Mouse (Mus musculus) heart, adult 9 months (tissue): ENCODE measurements around the gene Slc8a2.

ENCODE experiments used
- DNase-seq, 2 experiments: peaks; one replicate each; pipeline ENCODE4 v3.0.0; 2022; ENCODE audit warnings: low spot score in 2 of 2

The Slc8a2 gene

DNA sequence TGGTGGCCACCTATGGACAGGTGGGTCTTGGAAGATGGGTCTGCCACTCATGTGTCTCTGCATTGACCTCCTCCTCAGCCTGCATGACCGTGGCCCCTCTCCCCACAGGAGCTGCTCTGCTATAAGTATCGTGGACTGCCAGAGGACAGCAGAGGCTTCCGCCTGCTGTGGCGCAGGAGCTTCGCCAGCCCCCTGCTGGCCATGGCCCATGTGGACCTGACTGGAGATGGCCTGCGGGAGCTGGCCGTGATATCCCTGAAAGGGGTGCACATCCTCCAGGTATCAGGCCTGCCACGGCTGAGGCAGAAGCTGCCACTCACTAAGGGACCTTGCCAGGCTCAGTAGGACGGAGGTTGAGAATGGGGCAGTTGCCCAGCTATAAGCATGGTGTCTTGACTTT, 3.8 kb upstream of the Slc8a2 start:
- DNase-seq: no peak

DNA sequence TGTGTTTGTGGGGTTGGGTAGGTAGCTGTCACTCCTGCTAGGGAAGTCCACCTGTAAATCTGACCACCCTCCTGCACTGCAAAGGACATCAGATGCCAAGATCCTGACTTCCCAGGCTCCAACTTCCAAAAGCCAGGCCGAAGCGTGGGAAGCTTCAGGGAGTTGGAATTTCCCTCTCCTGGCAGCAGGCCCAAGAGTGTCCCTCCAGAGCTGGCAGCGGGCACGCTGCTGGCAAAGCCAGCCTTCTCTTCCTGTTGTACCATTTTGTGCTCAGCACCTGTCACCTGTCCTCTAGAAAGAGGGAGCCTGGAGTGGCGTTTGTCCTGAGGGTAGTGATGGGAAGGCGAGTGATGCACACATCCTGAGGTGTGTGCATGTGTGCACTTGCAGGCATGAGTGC, 1.3 kb upstream of the Slc8a2 start:
- DNase-seq: no peak

DNA sequence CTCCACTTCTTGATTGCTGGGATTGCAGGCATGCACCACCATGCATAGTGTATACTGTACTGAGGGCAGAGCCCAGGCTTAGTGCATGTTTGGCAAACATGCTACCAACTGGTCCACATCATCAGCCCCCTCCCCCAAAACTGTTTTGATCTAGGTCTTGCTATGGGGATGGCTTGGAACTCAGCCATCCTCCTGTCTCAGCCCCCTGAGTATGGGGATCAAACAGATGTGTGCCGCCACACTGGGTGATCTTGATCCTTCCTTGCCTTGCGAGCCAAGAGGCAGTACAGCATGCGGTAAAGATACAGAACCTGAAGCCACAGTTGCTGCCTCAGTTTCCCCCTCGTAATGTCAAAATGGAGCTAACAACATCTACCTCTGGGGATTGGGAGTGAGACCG, 727 bp upstream of the Slc8a2 start:
- DNase-seq: no peak

DNA sequence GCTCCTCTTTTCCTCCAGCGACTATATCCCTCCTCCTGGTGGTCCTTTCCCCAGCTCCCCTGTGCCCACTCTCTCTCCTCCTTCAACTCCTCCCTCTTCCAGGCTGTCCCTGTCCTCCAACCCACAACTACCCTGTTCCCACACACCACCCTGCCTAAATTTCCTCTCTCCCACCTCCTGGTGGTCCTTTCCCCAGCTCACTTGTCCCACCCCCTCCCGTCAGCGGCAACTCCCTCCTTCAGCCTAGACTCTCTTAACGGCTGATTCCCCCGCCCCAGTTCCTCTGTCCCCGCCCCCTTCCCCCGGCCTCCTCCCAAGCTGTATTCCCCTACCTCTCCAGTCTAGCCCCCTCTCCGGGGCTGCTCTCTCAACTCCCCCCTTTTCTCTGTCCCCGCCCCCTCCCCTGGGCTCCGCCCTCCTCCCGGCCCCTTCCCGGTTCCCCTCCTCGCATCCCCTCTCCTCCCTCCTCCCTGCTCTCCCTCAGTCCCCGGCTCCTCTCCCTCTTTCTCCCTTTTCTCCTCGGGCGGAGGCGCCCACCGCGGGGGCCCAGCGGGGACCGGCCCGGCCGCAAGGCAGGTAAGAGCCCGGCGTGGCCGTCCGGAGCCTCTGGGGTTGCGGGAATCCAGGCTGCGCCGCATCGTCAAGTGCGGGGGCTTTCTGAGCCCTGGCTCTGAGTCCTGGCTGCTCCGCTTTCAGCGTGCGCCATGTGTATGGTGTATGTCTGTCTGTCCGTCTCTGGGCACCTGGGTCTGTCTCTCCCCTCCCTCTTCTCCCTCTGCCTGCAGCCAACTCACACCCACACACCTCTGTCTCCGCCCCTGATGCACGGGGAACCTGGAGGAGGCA, 443 bp downstream of the Slc8a2 start:
- no peak for DNase-seq

DNA sequence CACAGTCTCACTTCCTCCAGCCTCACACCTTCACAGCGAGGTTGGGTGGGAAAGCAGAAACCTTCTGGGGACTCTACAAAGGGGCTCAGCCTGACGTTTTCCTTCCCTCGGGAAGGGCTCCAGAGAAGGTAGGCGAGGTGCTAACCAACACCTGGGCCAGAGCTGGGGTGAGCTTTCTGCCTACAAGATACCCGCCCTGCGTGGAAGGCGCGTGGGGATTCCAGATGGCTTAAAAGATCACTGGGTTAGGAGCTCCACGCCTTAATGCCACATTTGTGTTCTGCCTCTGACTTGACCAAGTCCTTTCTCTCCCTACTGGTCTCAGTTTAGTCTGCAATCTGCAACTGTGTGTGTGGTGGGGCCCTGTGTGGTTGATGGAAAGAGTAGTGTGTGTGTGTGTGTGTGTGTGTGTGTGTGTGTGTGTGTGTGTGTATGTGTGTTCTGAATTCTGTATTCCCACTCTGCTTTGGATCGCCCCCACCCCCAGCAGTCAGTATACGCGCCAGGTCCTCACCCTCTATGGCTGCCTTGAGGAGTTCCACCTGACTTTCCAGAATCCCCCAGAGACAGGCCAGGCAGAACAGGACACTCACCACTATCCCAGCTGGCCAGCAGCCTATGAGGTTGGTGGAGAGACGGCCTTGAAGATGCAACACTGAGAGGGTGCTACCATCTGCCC, 1.5 kb downstream of the Slc8a2 start:
- DNase-seq: no peak

DNA sequence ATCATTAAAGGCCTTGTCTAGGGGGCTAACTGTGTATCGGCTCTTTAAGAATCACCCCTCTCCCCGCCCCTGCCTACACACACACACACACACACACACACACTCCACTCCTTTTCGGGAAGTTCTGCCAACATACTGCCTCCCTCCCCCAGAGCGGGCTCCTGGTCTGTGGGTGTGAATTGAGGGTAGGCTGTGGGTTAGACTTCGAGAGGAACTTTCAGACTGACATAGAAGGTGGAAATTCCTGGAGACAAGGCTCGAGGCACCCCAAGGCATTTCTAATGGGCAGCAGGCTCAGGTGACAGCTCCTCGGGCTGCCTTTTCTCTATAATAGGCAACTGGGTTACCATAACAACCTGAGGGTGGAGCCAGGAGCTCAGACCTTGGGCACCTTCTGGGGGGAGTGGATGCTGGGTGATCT, 2.5 kb downstream of the Slc8a2 start:
- no peak for DNase-seq

DNA sequence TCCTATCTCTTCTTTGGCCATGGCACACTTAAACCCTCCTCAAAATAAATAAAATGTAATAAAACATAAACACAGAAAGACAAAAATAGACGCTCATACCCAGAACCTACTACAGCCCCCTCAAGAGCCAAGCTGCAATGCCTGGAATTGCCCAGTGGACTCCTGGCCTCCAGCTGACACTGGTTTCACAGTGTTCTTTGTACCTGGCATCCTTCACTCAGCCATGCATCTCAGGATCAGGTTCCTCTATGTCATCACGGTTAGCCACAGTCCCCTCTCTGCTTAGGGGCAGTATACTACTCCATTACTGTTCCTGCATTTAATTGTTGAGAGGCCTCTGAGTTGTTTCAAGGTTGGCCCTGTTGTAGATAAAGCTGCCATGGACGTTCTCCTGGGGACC, 3.3 kb downstream of the Slc8a2 start:
- DNase-seq: no peak

DNA sequence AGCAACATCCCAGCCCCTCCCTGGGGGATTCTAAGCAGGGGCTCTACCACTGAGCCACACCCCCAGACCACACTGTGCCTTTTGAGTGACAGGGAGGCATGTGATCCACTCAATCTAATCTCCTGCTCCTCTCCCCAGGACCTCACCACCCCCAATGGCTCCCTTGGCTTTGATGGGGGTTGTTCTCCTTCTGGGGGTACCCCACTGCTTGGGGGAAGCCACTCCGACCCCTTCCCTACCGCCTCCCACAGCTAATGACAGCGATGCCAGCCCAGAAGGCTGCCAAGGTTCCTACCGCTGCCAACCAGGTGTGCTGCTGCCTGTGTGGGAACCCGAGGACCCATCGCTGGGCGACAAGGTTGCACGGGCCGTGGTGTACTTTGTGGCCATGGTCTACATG, 4.1 kb downstream of the Slc8a2 start:
- no peak for DNase-seq

DNA sequence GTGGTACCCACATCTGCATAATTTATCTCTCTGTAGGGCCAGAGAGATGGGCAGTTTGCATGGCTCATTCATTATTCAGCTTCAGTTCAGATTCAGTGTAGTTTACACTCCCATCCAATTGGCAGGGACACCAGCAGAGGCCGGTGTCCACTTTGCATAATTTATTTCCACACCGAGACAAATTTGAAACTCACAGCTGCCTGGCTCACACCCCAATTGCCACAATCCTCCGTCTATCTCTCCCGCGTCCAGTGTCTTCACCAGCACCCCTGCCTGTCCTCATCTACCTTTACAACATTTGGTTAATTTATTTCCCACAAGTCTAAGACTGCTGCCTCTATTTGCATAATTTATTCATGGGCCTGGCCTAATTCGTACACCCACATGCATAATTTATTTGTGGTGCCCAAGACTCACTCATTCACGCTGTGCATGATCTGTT, 5.3 kb downstream of the Slc8a2 start:
- DNase-seq: no peak

DNA sequence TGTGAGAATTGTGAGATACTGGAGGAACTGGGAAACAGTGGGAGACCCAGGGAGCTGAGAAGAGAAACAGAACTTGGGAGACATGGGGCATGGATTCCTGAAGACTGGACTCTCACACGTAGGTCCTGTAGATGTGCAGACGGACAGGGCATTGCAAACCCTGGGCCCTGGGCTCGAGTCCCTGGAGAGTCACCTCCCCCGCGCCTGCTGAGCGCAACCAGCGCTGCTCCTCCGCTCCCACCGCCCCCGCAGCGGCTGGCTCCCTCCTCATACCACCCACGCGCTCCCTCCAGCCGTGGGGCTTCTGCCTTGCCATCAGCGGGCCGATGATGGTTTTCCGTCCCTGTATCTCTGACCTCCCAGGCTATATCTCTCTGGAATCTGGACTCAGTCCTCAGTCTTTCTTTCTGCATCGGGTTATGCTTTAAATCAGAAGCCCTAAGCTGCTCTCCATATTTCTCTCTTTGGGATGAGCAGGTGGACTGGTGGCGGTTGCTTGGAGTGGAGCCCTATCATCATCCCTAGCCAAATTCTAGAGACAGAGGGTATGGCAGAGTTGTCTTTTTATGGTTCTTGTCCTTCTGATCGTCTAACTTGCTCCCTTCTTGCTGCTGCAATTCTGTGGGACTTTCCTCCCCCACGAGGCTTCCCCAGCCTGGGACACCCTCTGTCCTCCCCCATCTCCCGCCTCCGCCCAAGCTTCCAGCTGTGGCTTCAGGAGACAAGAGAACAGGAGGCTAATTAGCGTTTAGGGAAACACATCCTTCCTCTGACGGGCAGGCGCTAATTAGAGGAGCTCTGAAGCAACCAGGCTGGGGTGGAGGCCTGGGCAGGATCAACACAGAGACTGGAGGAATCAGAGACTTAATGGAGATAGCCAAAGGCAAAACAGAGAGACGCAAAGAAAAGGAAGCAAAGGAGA, 17.1 kb downstream of the Slc8a2 start:
- no peak for DNase-seq

DNA sequence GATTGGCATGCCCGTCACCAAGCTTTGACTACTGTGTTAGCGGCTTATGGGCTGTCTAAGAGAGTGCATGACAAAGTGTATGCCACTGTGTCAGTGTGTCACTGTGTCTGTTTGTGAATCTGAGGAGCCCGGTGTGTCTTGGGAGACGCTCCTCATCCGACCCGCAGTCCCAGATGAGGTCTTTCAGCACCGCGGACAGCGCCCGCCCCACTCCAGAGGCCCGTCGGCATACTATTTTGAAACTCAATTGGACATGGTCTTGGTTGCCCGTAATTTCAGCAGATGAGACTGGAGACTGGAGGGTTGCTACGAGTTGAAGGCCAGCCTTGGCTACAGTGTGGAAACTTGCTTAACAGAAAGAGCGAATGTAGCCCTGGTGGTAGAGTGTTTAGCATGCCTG, 18.0 kb downstream of the Slc8a2 start:
- no peak for DNase-seq

DNA sequence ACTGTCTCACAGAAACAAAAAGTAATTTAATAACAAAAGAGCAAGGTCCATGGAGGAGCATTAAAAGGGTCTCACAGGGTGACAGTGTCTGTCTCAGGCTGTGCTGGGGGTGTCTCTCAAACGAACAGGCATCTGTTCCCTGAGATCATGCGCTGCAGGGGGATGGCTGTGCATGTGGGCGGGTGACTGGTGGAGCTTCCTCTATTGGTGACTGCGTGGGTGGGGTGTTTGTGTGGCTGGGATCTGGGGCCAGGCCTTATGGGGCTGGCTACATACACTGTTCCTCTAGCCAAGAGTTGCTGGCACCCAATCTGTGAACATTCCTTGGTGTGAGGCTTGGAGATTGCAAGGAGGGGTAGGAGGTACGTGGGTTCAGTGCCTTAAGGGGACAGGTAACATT, 19.6 kb downstream of the Slc8a2 start:
- no peak for DNase-seq

DNA sequence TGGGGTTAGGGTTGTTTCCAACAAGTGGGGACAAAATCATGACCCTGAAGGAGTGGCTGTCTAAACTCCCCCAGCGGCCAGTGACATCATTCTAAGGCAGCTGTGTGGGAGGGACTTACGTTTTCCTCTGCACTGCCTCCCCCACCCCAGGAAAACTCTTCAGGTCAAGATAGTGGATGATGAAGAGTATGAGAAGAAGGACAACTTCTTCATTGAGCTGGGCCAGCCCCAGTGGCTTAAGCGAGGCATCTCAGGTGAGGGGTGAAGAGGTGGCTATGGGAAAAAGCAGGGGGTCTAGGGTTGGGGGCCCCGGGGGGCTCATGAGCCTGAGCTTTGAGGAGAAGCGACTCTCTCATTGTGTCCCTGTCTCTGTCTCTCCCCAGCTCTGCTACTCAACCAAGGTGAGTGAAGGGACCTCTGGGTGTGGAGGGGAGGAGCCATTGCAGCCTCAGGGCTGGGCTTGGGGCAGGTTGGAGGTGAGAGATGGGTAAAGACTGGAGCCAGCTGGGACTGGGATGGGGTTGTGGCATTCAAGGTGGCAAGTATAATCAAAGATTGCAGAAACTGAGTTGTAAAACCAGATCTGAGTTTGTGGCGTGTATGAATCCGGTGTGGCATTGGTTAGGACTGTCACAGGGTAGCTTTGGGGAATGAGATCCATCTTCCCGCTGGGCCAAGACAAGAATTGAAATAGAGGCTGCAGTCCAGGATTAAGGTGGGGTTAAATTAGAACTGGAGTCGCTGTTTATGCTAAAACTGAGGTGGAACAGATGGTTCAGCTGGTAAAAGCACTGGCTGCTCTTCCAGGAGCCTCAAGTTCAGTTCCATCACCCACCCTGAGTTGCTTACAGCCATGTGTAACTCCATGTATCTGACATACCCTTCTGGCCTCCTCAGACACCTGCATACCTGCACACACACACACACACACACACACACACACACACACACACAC, 20.8 kb downstream of the Slc8a2 start:
- no peak for DNase-seq

DNA sequence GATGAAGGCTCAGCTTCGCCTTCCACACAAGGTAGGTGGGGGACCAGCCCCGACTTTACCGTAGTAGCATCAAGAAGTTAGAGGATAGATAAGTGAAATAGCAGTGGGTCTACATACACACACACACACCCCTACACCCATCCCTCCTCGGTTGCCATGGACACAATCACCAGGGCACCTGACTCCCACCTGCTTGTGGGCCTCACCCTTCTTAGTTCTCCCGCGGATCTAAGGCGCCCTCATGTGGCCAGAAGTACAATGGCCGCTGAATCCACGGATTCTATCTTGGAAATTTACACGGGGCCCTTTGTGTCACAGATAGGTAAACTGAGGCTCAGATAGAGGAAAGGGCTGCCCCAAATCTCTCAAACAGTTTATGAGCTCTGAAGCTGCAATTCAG, 23.9 kb downstream of the Slc8a2 start:
- DNase-seq: peak in 1 of 2 experiments; percentile 18

DNA sequence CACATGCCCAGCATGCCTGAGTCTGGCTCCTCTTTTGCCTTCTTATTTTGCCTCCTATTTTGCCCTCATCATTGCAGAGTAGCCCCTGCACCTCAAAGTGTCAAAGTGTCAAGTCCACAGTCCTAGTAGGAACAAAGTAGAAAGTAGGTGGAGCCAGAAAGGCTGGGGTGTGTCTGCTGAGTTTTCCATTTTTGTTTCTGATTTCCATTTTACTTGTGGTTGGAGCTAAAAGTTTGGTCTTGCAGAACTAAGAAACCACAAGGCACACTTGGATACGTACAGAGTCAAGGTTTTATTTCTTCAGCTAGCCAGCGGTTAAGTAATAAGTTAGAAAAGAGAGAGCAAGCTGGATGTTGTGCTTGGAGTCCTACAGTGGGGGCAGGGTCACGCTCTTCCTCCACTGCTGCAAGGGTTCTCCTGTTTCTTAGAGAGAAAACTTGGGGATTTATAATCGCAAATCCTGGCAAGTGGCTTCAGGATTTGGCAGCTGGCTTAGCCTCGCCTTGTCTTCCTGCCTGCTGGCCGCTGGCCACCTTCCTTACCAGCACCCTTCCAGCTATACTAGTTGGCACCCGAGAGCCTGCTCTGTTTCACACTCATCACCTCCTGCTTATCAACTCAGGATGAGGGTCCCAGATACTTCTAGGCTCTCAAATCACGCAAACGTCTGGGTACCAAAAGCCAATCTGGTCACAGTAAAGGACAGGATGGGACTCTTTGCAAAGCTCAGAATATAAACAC, 25.7 kb downstream of the Slc8a2 start:
- DNase-seq: peak; percentile 46 to 70

DNA sequence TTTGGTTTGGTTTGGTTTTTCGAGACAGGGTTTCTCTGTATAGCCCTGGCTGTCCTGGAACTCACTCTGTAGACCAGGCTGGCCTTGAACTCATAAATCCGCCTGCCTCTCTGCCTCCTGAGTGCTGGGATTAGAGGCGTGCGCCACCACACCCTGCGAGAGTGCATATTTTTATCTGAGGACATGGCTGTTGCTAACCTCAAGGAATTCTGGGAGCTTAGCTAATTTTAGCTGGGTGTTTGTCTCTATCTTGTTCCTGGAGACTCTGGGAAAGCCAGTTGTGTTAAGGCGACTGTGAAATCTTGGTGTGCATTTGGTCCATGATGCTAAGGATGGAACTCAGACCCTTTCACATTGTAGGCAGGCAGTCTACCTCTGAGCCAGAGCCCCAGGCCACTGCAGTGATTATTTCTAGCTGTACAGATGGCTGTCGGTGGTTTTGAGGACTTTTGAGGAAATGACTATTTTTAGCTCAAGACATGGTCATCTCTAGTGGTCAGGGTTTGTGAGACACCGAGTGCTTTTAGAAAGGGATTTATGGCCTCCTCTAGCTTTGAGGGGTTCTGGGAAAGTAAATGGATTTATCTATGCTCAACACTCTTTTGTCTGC, 26.6 kb downstream of the Slc8a2 start:
- DNase-seq: peak; percentile 17 to 37

DNA sequence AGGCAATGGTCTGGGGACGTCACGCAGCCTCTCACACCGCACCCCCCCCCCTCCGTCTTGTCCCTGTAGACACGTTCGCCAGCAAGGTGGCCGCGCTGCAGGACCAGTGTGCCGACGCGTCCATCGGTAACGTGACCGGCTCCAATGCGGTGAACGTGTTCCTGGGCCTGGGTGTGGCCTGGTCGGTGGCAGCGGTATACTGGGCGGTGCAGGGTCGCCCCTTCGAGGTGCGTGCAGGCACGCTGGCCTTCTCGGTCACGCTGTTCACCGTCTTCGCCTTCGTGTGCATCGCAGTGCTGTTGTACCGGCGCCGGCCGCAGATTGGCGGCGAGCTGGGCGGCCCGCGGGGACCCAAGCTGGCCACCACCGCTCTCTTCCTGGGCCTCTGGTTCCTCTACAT, 29.1 kb downstream of the Slc8a2 start:
- no peak for DNase-seq

DNA sequence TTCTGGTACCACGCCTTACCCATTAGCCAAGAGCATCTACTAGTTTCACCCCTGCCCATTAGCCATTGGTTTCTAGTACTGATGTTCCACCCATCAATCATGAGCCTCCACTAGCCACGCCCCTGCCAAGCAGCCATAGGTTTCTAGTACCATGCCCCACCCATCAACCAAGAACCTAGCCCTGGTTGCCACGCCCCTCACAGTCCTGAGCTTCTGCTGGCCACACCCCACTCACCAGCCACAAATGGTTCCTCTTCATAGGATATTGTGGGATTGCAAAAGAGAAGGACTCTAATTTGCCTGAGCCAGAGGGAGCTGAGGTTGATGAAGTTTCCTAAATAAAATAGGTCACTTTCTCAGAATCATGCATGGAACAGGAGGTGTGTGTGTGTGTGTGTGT, 31.1 kb downstream of the Slc8a2 start:
- DNase-seq: no peak

DNA sequence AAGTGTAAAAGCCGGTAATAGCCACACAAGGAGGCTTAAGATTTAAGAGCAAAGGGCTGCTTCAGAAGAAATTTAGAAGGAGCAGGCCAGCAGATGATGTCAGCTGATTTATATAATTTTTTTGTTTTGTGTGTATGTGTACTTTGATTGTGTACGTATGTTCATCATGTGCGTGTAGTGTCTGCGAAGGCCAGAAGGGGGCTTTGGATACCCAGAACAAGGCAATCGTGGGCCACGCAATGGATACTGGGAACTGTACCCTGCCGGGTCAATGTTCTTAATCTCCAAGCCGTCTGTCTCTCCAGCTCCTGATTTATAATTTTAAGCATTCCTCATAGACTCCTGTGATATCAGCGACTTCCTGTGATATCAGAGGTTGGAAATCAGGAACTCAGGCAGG, 31.7 kb downstream of the Slc8a2 start:
- DNase-seq: no peak

DNA sequence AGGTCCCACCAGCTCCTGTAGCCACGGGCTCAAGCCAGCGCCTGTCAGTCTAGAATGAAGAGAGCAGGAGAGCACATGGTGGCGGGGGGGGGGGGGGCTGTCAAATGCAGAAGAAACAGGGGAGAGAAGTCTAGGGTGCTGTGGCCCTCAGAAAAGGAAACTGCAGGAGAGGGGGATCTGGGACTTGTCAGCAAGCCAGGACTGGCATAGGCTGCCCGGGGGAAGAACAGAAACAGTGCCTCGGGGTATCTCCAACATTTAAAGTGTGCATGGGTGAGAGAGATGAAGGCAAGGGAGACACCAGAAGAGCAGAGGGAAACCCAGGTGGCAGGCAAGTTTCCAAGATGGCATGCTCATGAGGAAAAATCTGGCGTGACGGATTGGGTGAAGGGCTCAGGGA, 32.4 kb downstream of the Slc8a2 start:
- DNase-seq: no peak
